7 mouse cellular contexts compared by ENCODE assay signal in genomic region chr6:61179641-61179948, GRCm38 (mm10). TPM values are rescaled to one million over a fixed set of nuclear protein-coding genes. Genes with fewer than 3 reads are reported as not detected.
A peak's percentile ranks its signal among the peaks of the same experiment; 100 is the strongest.
DNase-seq lines count a peak whose midpoint lies in the region; ATAC-seq lines count a peak whose summit lies in the region.

No protein-coding gene starts in this region.

- no peak overlapping the region for H3K27ac ChIP-seq in liver, embryonic 11.5 days (ENCODE audit: low read depth, low read length)
- H3K27ac ChIP-seq in embryonic facial prominence, embryonic 15.5 days (replicated peaks), result no peak overlapping the region
- no peak overlapping the region for H3K27ac ChIP-seq in intestine, embryonic 16.5 days (ENCODE audit: low read length)
- H3K27ac ChIP-seq in neural tube, embryonic 14.5 days (ENCODE audit: low read depth, low read length), result peak overlapping the region; percentile 93; the same call in 1 of the 2 replicates

- DNase-seq in liver, embryonic 11.5 days (ENCODE audit: low spot score), result no peak
- DNase-seq in liver, result no peak
- DNase-seq in B cell, adult 2 months, result no peak
- no peak for DNase-seq in left cerebral cortex, postnatal 36 days (ENCODE audit: low spot score in 2 of 2)

- peaks cover 30% of the 10 kb centered on the region for H3K27me3 ChIP-seq in liver, embryonic 11.5 days (replicated peaks; ENCODE audit: control insufficient read depth, insufficient read depth, low read length)
- no peaks in the 10 kb centered on the region for H3K27me3 ChIP-seq in embryonic facial prominence, embryonic 15.5 days
- H3K27me3 ChIP-seq in intestine, embryonic 16.5 days (replicated peaks; ENCODE audit: control insufficient read depth, insufficient read depth, low read length), result no peaks in the 10 kb centered on the region
- peaks cover 3% of the 10 kb centered on the region; the same call in 1 of the 2 replicates for H3K27me3 ChIP-seq in neural tube, embryonic 14.5 days (ENCODE audit: control insufficient read depth, insufficient read depth, low read length)

- H3K9me3 ChIP-seq in liver, embryonic 11.5 days (ENCODE audit: control insufficient read depth, low read length), result no peaks in the 10 kb centered on the region
- H3K9me3 ChIP-seq in embryonic facial prominence, embryonic 15.5 days (replicated peaks), result no peaks in the 10 kb centered on the region
- H3K9me3 ChIP-seq in intestine, embryonic 16.5 days (ENCODE audit: control insufficient read depth, low read length), result no peaks in the 10 kb centered on the region
- no peaks in the 10 kb centered on the region for H3K9me3 ChIP-seq in neural tube, embryonic 14.5 days (ENCODE audit: control insufficient read depth, low read length)

- WGBS in liver, embryonic 11.5 days, result 6% methylated on average over 5 of the region's 5 CpGs
- 2% methylated on average over 5 of the region's 5 CpGs for WGBS in embryonic facial prominence, embryonic 15.5 days
- 5% methylated on average over 5 of the region's 5 CpGs for WGBS in intestine, embryonic 16.5 days
- 2% methylated on average over 5 of the region's 5 CpGs for WGBS in neural tube, embryonic 14.5 days

- no peak overlapping the region for H3K9ac ChIP-seq in liver, embryonic 11.5 days (ENCODE audit: low read depth, low read length)
- H3K9ac ChIP-seq in embryonic facial prominence, embryonic 15.5 days, result no peak overlapping the region
- peak overlapping the region; percentile 81; the same call in 1 of the 2 replicates for H3K9ac ChIP-seq in intestine, embryonic 16.5 days (ENCODE audit: low read depth, low read length)
- H3K9ac ChIP-seq in neural tube, embryonic 14.5 days (replicated peaks; ENCODE audit: low read depth, low read length), result peak overlapping the region; percentile 96

- H3K36me3 ChIP-seq in liver, embryonic 11.5 days (ENCODE audit: control insufficient read depth, insufficient read depth, low read length), result no peaks in the 10 kb centered on the region
- H3K36me3 ChIP-seq in embryonic facial prominence, embryonic 15.5 days, result no peaks in the 10 kb centered on the region
- H3K36me3 ChIP-seq in intestine, embryonic 16.5 days (ENCODE audit: control insufficient read depth, insufficient read depth, low read length), result no peaks in the 10 kb centered on the region
- no peaks in the 10 kb centered on the region for H3K36me3 ChIP-seq in neural tube, embryonic 14.5 days (ENCODE audit: control insufficient read depth, insufficient read depth, low read length)

- H3K4me1 ChIP-seq in liver, embryonic 11.5 days (replicated peaks; ENCODE audit: control insufficient read depth, insufficient read depth, low read length), result no peaks in the 10 kb centered on the region
- H3K4me1 ChIP-seq in embryonic facial prominence, embryonic 15.5 days, result no peaks in the 10 kb centered on the region
- no peaks in the 10 kb centered on the region for H3K4me1 ChIP-seq in intestine, embryonic 16.5 days (ENCODE audit: control insufficient read depth, insufficient read depth, low read length)
- H3K4me1 ChIP-seq in neural tube, embryonic 14.5 days (ENCODE audit: control insufficient read depth, insufficient read depth, low read length), result 0 out of 2 replicates have a peak, but pooled peaks cover 3% of the 10 kb centered on the region

- intact Hi-C loops in left cerebral cortex, postnatal 36 days (cut with DNase I), result no loop called here

- H3K4me3 ChIP-seq in liver, embryonic 11.5 days (ENCODE audit: low read depth, low read length), result peak overlapping the region; percentile 62
- peak overlapping the region; percentile 71 for H3K4me3 ChIP-seq in embryonic facial prominence, embryonic 15.5 days (replicated peaks)
- H3K4me3 ChIP-seq in intestine, embryonic 16.5 days (ENCODE audit: low read length), result peak overlapping the region; percentile 81
- peak overlapping the region; percentile 85 for H3K4me3 ChIP-seq in neural tube, embryonic 14.5 days (ENCODE audit: low read depth, low read length)

- peak overlapping the region; percentile 98 for H3K4me2 ChIP-seq in liver, embryonic 11.5 days
- H3K4me2 ChIP-seq in embryonic facial prominence, embryonic 15.5 days (replicated peaks), result peak overlapping the region; percentile 98
- peak overlapping the region; percentile 96 for H3K4me2 ChIP-seq in intestine, embryonic 16.5 days (ENCODE audit: low read depth, low read length)
- H3K4me2 ChIP-seq in neural tube, embryonic 14.5 days (ENCODE audit: low read depth, low read length), result peak overlapping the region; percentile 54

- no peak for ATAC-seq in liver, embryonic 11.5 days (replicated peaks; ENCODE audit: low FRiP score)
- peak; percentile 55 for ATAC-seq in embryonic facial prominence, embryonic 15.5 days (ENCODE audit: insufficient number of reproducible peaks, low FRiP score, low TSS enrichment, low read depth)
- peak; percentile 67 for ATAC-seq in intestine, embryonic 16.5 days
- ATAC-seq in neural tube, embryonic 14.5 days (ENCODE audit: low read depth), result no peak; the same call in 1 of the 2 replicates

RNA-seq across cellular contexts. Expression of gene Ccser1, which starts 0.5 kb away (rescaled TPM):
- 1.2 and 1.3 TPM in 2 replicates for polyA plus RNA-seq in liver, embryonic 11.5 days (2014; fragmentation: Nextera tagmentation; extraction: Ambion mirVana)
- 6.4 and 7.2 TPM in 2 replicates for polyA plus RNA-seq in embryonic facial prominence, embryonic 15.5 days (2015; fragmentation: Nextera tagmentation; extraction: Ambion mirVana)
- polyA plus RNA-seq in intestine, embryonic 16.5 days (2015; fragmentation: Nextera tagmentation; extraction: Ambion mirVana), result 3.6 and 3.8 TPM in 2 replicates
- 35.1 and 37.5 TPM in 2 replicates for polyA plus RNA-seq in neural tube, embryonic 14.5 days (2014; fragmentation: Nextera tagmentation; extraction: Ambion mirVana)
- 10 to 100 TPM; 26.3 to 31.8 TPM for total RNA-seq in left cerebral cortex, postnatal 36 days (2021)

Comparison
In these comparisons a context has a peak if more than half of its experiments do, and no peak if none do; other contexts are left out.
1. ATAC-seq: peak in embryonic facial prominence, embryonic 15.5 days (single experiment) and intestine, embryonic 16.5 days (single experiment); none in liver, embryonic 11.5 days (single experiment) and neural tube, embryonic 14.5 days (single experiment).
2. H3K9ac ChIP-seq: peak in intestine, embryonic 16.5 days (single experiment) and neural tube, embryonic 14.5 days (single experiment); none in liver, embryonic 11.5 days (single experiment) and embryonic facial prominence, embryonic 15.5 days (single experiment).
3. Peak in every context shown above with its lines, with median percentiles within 50 percentile points of each other: H3K4me2 ChIP-seq and H3K4me3 ChIP-seq.